Mouse (Mus musculus) brain, embryonic 14.5 days (tissue): Measurements from ENCODE around the gene Syne1. TPM values are rescaled to one million over a fixed set of nuclear protein-coding genes. Genes with fewer than 3 reads are reported as not detected.

Experiments
- DNase-seq: peaks from one replicate; pipeline ENCODE4 v3.0.0-alpha.2; 2011; ENCODE audit warnings: low read depth
- CTCF ChIP-seq: fragments of 200-500 bp; IDR thresholded peaks from 2 replicates; pipeline ENCODE4 v1.5.1; 2012; ENCODE audit warnings: inconsistent platforms, mild to moderate bottlenecking, moderate library complexity, borderline replicate concordance; ENCODE audit not compliant: insufficient read depth, insufficient read length; ENCODE audit errors: extremely low read depth
- POLR2A ChIP-seq: fragments of 200-500 bp; IDR thresholded peaks from 2 replicates; pipeline ENCODE4 v1.6.1; 2012; ENCODE audit warnings: mild to moderate bottlenecking, inconsistent platforms, borderline replicate concordance; ENCODE audit not compliant: poor library complexity, insufficient read depth, insufficient read length, severe bottlenecking; ENCODE audit errors: extremely low read depth
- polyA plus RNA-seq: library from polyadenylated mRNA; depleted of rRNA; stranded (reverse); fragments of >200 nt; gene quantifications from 2 replicates; pipeline ENCODE4 v1.2.3, GENCODE M21; 2012

Syne1 gene
- polyA plus RNA-seq, 1 experiment: 20.4 TPM

- no peak for DNase-seq
Measured at GRCm38 (mm10) chr10:5289575-5289909, 261.7 kb downstream of the Syne1 start.

GRCm38 (mm10) chr10:5288716-5289574 lies 262.3 kb downstream of the Syne1 start:
- TF ChIP-seq POLR2A: no peak
- no peak for TF ChIP-seq CTCF
- DNase-seq: peak; percentile 47

More at GRCm38 (mm10) chr10:5289575-5289909, 261.7 kb downstream of the Syne1 start:
- TF ChIP-seq POLR2A (no peak), CTCF (no peak)

GRCm38 (mm10) chr10:5288262-5288661 lies 263.0 kb downstream of the Syne1 start:
- no peak for DNase-seq
- TF ChIP-seq CTCF: no peak
- no peak for TF ChIP-seq POLR2A

- no peak for TF ChIP-seq POLR2A
- no peak for TF ChIP-seq CTCF
- no peak for DNase-seq
Measured at GRCm38 (mm10) chr10:5275769-5276168, 275.5 kb downstream of the Syne1 start.

GRCm38 (mm10) chr10:5270641-5271040 lies 280.6 kb downstream of the Syne1 start:
- no peak for TF ChIP-seq CTCF
- no peak for TF ChIP-seq POLR2A
- no peak for DNase-seq

GRCm38 (mm10) chr10:5264418-5264817 lies 286.9 kb downstream of the Syne1 start:
- DNase-seq: peak; percentile 31

GRCm38 (mm10) chr10:5262636-5263035 lies 288.6 kb downstream of the Syne1 start:
- no peak for TF ChIP-seq CTCF
- no peak for TF ChIP-seq POLR2A
- no peak for DNase-seq

More at GRCm38 (mm10) chr10:5264418-5264817, 286.9 kb downstream of the Syne1 start:
- TF ChIP-seq POLR2A (no peak), CTCF (no peak)

GRCm38 (mm10) chr10:5256686-5257085 lies 294.6 kb downstream of the Syne1 start:
- no peak for DNase-seq
- no peak for TF ChIP-seq CTCF
- no peak for TF ChIP-seq POLR2A

- no peak for DNase-seq
- no peak for TF ChIP-seq CTCF
- no peak for TF ChIP-seq POLR2A
Measured at GRCm38 (mm10) chr10:5253752-5254151, 297.5 kb downstream of the Syne1 start.

- TF ChIP-seq POLR2A (no peak), CTCF (no peak)
Measured at GRCm38 (mm10) chr10:5250702-5251101, 300.6 kb downstream of the Syne1 start.

GRCm38 (mm10) chr10:5239680-5240079 lies 311.6 kb downstream of the Syne1 start:
- DNase-seq: peak; percentile 39
- no peak for TF ChIP-seq CTCF
- TF ChIP-seq POLR2A: no peak

More at GRCm38 (mm10) chr10:5250702-5251101, 300.6 kb downstream of the Syne1 start:
- DNase-seq: no peak

GRCm38 (mm10) chr10:5236926-5237325 lies 314.4 kb downstream of the Syne1 start:
- DNase-seq: no peak
- TF ChIP-seq POLR2A: no peak
- no peak for TF ChIP-seq CTCF

- no peak for TF ChIP-seq POLR2A
- no peak for TF ChIP-seq CTCF
- DNase-seq: no peak
Measured at GRCm38 (mm10) chr10:5236171-5236570, 315.1 kb downstream of the Syne1 start.
